Mouse (Mus musculus) c-Kit-positive CD71-positive TER-119-negative erythroid progenitor cells, embryonic 14.5 days (primary cell): Measurements from ENCODE around the gene Nt5c2.
A peak's percentile ranks its signal among the peaks of the same experiment; 100 is the strongest.

Source experiments
- DNase-seq: peaks from one replicate; pipeline ENCODE4 v3.0.0-alpha.2; 2013; ENCODE audit warnings: low read depth

The Nt5c2 gene

GRCm38 (mm10) chr19:46928136-46928535, 86.8 kb downstream of the Nt5c2 start:
- no peak for DNase-seq

DNA sequence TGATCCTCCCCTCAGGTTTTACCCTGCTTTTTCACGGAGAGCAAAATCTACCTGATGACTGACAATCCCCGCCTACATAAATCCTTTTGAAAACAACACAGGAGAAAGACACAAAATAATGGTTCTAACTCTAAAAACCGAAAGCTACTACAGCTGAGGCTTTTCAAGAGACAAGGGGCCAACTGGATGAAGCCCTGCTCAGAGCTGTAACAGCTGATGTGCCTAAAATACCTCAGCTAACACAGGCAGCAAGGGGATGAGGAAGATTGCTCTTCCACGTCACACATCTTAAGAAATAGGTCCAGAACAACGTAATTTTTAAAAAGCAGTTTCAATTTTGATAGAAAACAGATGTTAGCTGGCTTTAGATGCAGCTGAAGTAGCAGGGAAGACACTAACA, 88.0 kb downstream of the Nt5c2 start:
- DNase-seq, result no peak

GRCm38 (mm10) chr19:46926357-46926756, 88.6 kb downstream of the Nt5c2 start:
- DNase-seq, result peak; percentile 44

GRCm38 (mm10) chr19:46920571-46920970, 94.4 kb downstream of the Nt5c2 start:
- no peak for DNase-seq

GRCm38 (mm10) chr19:46915406-46916080, 99.4 kb downstream of the Nt5c2 start:
- no peak for DNase-seq

GRCm38 (mm10) chr19:46913626-46914025, 101.3 kb downstream of the Nt5c2 start:
- no peak for DNase-seq

GRCm38 (mm10) chr19:46911492-46911891, 103.5 kb downstream of the Nt5c2 start:
- DNase-seq, result no peak

DNA sequence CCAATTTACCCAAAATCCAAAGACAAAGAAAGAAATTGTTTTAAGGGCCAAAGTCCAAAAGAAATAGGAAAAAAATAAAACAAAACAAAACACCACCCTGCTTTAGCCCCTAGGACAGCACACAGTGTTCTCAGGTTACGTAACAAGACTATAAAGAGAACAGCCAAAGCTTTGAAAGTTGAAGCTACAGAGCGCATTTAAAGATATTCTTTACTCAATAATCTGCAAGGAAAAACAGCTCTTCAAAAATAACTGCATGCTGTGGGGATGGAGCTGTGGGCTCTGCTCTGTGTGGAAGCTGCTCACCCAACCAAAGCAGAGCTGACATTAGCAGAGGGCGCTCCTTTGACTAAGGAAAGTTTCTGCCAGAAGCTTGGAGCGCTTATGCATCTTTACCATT, 106.0 kb downstream of the Nt5c2 start:
- no peak for DNase-seq

DNA sequence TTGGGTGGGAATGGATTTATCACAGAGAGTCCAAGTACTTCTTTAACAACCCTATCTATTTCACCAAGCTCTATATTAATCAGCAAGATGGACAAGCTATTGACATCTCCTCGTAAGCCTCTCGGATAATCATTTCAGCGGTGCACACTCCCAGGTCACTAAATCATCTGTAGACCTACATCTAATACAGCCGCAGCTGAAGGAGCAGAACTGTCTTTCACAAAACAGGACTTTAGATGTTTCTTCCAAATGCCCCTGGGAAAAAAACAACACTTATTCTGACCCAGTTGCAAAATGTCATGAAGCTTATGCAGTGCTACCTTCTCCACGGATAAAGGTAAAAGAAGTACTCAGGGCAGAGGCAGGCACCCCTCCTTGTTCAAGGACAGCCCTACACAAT, 106.7 kb downstream of the Nt5c2 start:
- DNase-seq, result no peak

DNA sequence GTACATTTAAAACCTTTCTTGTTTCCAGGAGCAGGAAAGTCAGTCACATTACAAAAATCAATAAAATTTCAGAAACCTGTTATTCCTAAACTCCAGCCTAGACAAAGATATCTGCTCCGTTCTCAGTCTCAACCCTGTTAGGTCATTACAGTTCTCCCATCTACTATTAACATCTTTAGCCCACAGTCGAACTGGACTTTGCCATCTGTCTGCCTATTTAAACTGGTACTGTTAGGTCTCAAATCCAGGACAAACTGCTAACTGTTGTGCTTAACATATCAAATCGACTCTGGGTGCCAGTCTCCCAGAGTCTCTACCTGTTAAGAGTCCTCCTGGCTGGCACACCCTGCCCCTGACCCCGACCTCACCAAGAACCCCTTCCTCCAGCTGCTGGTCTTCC, 109.0 kb downstream of the Nt5c2 start:
- no peak for DNase-seq

DNA sequence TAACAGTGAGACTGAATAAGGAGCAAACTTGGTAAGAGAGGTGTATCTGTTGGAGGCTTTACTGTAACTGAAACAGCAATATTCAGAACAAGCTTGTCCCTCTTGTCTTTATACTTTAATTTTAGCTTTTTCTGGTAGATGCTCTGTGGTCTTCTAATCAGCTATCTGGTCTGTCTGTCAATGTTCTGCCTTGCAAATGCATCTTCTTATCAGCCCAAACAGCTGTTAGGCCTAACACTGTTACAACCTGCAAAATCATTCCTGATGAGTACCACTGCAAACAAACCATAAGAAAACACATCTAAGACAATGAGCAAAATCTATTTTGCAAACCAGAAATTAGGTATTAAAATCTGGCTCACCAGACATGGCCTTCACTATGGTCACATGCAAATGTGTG, 109.6 kb downstream of the Nt5c2 start:
- DNase-seq, result peak; percentile 60

DNA sequence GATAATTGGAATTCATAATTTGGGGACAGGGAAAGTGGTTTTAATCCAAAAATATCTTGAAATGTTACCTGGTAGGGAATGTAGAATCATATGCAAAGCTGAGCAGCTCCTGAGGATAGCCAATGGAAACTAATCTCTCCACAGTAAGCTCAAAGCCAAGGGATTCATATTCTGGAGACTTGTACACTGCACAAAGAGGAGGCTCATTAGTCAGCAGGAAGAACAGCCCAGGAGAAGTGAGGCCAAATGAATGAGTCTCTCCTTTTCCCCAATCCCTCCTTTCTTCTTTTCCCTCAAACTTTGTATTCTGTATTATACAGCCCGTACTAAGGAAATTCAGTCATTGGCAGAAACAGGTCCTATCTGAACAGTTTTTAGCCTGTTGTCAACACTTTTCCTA, 110.0 kb downstream of the Nt5c2 start:
- DNase-seq, result no peak

DNA sequence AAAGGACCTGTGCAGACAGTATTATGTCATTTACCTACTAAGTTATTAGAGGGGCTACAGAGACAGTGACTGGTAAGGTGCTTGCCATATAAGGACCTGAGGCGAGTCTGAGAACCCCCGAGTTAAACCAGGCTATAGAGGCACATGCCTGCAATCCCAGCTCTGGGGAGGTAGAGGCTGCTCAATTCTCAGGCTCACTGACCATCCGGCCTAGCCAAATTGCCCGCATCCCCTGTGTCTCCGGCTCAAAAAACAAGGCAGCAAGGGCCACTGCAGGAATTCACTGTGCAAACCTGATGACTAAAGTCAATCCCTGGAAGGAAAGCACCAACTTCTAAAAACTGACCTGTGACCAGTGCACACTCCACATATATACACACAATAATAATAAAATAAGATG, 111.6 kb downstream of the Nt5c2 start:
- no peak for DNase-seq

DNA sequence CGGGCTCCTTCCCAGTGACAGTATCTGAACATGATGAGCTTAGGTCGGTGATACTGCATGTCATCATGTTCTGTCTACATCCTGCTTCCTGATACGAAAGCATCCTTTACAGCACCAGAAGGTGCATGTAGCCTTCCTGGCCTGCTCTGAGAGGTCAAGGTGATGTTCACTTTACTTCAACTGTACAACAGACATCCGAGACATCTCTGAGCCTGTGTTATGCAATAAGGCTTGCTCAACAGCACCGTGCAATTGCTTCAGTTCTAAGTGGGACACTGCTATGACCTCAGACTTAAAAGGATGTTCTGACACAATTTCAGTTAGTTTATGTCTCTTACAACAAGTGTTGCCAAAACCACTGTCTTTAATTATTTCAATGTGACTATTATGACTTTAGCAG, 113.6 kb downstream of the Nt5c2 start:
- no peak for DNase-seq

- peak; percentile 48 for DNase-seq
Observed at GRCm38 (mm10) chr19:46900786-46901185, 114.2 kb downstream of the Nt5c2 start.

- no peak for DNase-seq
Observed at GRCm38 (mm10) chr19:46899871-46900270, 115.1 kb downstream of the Nt5c2 start.

DNA sequence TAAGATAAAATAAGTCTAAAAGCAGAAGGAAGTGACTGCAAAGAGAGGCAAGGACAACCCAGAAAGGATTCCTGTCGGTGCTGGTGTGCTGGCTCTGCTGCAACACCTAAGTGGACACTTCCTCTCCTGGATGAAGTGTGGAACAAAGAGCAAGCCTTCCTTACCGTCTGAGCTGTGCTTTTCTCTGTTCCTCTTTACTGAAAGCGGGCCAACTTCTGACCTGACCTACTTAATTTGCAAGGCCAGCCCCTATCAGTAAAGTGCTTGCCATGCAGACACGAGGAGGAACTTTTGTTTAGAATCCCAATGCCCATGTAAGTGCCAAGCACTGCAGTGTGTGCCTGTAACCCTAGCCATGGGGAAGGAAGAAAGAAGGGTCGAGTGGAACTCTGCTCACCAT, 115.6 kb downstream of the Nt5c2 start:
- DNase-seq, result no peak

- no peak for DNase-seq
Observed at GRCm38 (mm10) chr19:46898222-46898621, 116.7 kb downstream of the Nt5c2 start.

- DNase-seq, result no peak
Observed at GRCm38 (mm10) chr19:46897135-46897534, 117.8 kb downstream of the Nt5c2 start.

- DNase-seq, result no peak
Observed at GRCm38 (mm10) chr19:46893484-46893883, 121.5 kb downstream of the Nt5c2 start.

DNA sequence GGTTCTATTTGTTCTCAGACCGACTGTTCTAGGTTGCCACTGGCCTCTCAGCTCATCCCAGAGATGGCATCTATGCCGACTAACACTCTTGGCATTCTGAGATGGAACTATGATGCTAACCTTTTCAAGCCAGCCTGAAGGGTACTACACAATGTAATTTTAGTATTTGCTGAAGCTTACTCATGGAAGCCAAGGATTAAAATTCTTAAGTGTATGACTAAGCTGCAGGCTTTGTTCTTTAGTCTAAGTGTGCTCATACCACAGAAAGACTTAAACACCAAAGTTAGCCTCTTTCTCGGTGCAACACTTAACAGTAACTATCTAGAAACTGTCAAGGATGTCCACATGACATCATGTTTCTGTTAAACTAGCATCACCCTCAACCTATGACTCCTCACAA, 122.1 kb downstream of the Nt5c2 start:
- no peak for DNase-seq

DNA sequence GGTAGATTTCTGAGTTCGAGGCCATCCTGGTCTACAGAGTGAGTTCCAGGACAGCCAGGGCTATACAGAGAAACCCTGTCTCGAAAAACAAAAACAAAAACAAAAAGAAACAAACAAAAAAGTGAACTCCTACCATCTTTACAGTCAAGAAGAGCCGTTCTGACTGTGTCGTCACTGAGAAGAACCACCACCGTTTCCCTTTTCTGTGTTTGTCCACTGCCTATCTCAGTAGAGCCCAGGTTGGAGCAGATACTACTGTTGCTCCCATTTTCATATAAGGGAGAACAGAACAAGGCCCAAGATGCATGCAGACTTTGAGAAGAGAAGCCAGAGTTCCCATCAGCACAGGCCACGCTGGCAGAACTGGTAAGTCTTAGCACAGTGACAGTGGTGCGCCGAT, 124.3 kb downstream of the Nt5c2 start:
- no peak for DNase-seq

- DNase-seq, result no peak
Observed at GRCm38 (mm10) chr19:46889666-46890065, 125.3 kb downstream of the Nt5c2 start.

DNA sequence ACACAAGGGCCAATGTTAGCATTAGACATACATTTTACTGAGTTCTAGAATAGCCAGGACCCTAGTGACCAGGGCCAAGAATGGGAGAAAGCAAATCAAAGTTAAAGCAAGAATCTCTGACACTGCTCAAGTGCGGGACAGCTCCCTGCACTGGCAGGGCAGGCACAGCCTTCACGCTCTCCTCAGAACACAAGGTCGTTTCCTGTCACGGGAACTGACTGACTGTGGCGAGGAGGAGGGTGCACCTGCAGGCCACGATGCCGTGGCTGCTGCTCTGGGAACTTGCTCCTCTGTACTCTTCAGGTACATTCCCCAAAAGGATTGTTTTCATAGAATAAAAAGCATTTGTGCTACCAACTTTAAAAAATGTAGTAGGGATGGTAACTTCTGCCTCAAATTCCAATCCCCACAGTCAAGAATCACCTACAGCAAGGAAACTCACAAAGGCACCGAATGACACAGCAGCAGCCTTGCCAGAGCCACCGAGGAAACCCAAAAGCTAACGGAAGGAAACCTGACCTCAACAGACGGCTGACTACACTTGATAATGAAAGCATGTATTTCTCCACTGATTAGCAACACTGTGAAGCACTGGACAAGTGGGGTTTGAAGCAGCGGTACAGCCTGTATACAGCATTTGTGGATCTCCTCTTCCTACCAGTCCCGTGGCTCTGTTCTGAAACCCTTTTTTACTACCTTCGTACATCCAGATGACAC, 127.0 kb downstream of the Nt5c2 start:
- DNase-seq, result peak; percentile 46
